Mouse (Mus musculus): ENCODE measurements around the gene Gjb3.

Gene Gjb3

GRCm38 (mm10) chr4:127330181-127331100, at the start of gene Gjb3:
Gjb3 (minus strand) TSS chr4:127330844.
- peak; percentile 82 for DNase-seq (ENCODE audit: extremely low read depth, insufficient read length, low spot score)

- no peak for DNase-seq (ENCODE audit: extremely low read depth, insufficient read length, low spot score)
Observed at GRCm38 (mm10) chr4:127377344-127377743, 46.7 kb upstream of the Gjb3 start.

- DNase-seq (ENCODE audit: extremely low read depth, insufficient read length, low spot score): no peak
Observed at GRCm38 (mm10) chr4:127375541-127376177, 45.0 kb upstream of the Gjb3 start.

- no peak for DNase-seq (ENCODE audit: extremely low read depth, insufficient read length, low spot score)
Observed at GRCm38 (mm10) chr4:127374645-127375044, 44.0 kb upstream of the Gjb3 start.

- DNase-seq (ENCODE audit: extremely low read depth, insufficient read length, low spot score): no peak
Observed at GRCm38 (mm10) chr4:127373491-127373890, 42.8 kb upstream of the Gjb3 start.

GRCm38 (mm10) chr4:127371546-127371945, 40.9 kb upstream of the Gjb3 start:
- DNase-seq (ENCODE audit: extremely low read depth, insufficient read length, low spot score): peak; percentile 70

GRCm38 (mm10) chr4:127370447-127370846, 39.8 kb upstream of the Gjb3 start:
- no peak for DNase-seq (ENCODE audit: extremely low read depth, insufficient read length, low spot score)

- peak; percentile 63 for DNase-seq (ENCODE audit: extremely low read depth, insufficient read length, low spot score)
Observed at GRCm38 (mm10) chr4:127368379-127368973, 37.8 kb upstream of the Gjb3 start.

GRCm38 (mm10) chr4:127365834-127366233, 35.2 kb upstream of the Gjb3 start:
- DNase-seq (ENCODE audit: extremely low read depth, insufficient read length, low spot score): no peak

GRCm38 (mm10) chr4:127365433-127365832, 34.8 kb upstream of the Gjb3 start:
- no peak for DNase-seq (ENCODE audit: extremely low read depth, insufficient read length, low spot score)

GRCm38 (mm10) chr4:127364431-127364830, 33.8 kb upstream of the Gjb3 start:
- no peak for DNase-seq (ENCODE audit: extremely low read depth, insufficient read length, low spot score)

GRCm38 (mm10) chr4:127363331-127363730, 32.7 kb upstream of the Gjb3 start:
- DNase-seq (ENCODE audit: extremely low read depth, insufficient read length, low spot score): no peak

GRCm38 (mm10) chr4:127362520-127362919, 31.9 kb upstream of the Gjb3 start:
- no peak for DNase-seq (ENCODE audit: extremely low read depth, insufficient read length, low spot score)

- DNase-seq (ENCODE audit: extremely low read depth, insufficient read length, low spot score): no peak
Observed at GRCm38 (mm10) chr4:127358018-127358417, 27.4 kb upstream of the Gjb3 start, which contains the start of gene Gjb5. Gjb5 (minus strand) TSS chr4:127358181.

- DNase-seq (ENCODE audit: extremely low read depth, insufficient read length, low spot score): peak; percentile 76
Observed at GRCm38 (mm10) chr4:127354506-127355485, 24.2 kb upstream of the Gjb3 start.

GRCm38 (mm10) chr4:127353951-127354438, 23.4 kb upstream of the Gjb3 start, which contains the start of gene Gjb4:
Gjb4 (minus strand) TSS chr4:127354081.
- DNase-seq (ENCODE audit: extremely low read depth, insufficient read length, low spot score): peak; percentile 73

GRCm38 (mm10) chr4:127352594-127352993, 21.9 kb upstream of the Gjb3 start:
- peak; percentile 80 for DNase-seq (ENCODE audit: extremely low read depth, insufficient read length, low spot score)

GRCm38 (mm10) chr4:127349560-127350300, 19.1 kb upstream of the Gjb3 start:
- DNase-seq (ENCODE audit: extremely low read depth, insufficient read length, low spot score): peak; percentile 67

GRCm38 (mm10) chr4:127345000-127345399, 14.4 kb upstream of the Gjb3 start:
- no peak for DNase-seq (ENCODE audit: extremely low read depth, insufficient read length, low spot score)
